Mouse (Mus musculus) left cerebral cortex, adult 9 months (tissue): ENCODE results near the gene Shkbp1.

Experiments
- DNase-seq, 2 experiments: peaks; one replicate each; pipeline ENCODE4 v3.0.0; 2022; ENCODE audit warnings: low spot score in 2 of 2

Gene Shkbp1

DNA sequence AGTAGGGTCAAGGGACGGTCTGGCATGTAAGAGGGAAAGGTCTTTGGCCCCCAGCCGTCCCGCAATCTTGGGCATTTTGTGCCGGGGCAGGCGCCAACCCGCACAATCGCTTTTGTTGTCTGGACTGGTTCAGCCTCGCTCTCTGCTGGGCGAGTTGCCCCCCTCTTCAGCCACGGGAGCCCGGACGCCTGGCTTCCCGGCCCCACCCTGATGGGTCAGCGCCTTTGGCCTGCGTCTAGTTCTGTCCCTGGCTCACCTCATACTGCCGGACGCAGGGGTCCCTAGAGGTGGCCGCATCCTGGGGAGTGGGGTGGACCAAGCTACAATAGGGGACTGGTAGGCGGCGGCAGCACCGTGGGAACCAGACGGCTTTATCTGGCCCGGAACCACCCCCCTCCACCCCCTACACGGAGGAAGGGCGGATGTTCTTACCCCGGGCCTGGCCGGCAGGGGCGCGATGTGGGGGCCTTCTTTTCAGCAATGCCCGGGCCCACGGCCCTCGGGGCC is 21.4 kb downstream of the Shkbp1 start:
- DNase-seq: no peak

DNA sequence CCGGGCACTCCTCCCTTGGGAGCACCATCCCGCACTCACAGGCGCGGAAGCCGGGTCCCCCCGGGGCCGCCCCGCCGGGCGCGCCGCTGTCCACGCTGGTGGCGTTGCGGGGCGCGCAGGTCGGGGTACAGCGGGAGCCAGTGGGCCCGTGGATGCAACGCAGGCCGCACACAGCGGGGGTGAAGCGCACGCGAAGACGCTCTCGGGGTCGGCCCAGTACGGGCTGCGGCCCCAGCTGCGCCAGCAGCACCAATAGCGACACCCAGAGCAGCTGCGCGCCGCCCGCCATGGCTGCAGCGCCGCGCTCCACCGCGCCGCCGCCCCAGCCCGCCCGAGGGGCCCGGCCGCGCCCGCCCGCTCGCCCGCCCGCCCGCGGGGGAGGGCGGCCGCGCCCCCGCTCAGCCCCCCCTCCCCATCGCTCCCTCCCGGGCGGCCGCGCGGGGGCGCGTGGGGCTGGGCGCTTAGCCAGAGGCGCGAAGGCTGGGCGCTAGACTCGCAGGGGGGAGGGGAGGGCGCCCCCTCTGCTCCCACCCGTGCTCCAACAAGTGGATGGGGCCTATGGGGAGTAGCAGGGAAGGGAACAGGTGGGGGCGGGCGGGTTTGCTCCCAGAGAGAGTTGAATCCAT is 22.4 kb downstream of the Shkbp1 start:
- no peak for DNase-seq

DNA sequence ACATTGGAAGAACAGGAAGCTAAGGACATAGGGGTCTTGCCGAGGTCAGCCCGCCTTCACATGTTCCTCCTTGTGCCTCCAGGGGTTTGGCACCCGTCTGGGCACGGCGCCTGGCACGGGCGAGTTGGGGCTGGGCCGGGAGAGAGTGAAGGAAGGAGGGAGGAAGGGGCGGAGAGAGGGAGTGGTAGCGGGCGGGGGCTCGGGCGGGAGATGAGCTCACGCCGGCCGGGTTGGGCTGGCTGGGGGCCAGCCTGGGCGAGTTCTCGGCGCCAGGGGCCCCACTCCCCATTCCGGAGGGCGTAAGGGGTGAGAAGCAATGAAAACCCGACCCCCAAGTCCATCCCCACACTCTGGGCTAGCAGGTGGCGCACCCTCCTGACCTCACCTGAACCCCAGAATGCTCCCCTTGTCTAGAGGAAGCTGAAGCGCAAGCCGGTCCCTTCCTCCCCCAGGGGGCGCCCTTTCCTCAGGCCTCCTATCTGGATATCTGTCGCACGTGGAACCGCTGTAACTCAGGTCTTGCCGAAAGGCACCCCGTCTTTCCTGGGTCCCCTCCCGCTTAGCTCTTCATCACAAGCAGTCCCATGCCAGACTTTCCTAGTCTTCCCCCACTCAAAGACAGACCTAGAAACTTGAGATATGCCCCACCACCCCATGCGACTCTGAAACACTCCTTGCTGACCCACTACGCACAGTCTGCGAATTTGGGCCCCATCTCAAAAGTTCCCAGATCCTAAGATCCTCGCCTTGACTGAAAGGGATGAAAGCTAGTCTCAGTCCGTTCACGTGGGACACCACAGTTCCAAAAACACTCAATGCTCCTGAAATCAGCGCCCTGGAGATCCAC is 23.2 kb downstream of the Shkbp1 start:
- peak in 1 of 2 experiments; percentile 79 for DNase-seq

DNA sequence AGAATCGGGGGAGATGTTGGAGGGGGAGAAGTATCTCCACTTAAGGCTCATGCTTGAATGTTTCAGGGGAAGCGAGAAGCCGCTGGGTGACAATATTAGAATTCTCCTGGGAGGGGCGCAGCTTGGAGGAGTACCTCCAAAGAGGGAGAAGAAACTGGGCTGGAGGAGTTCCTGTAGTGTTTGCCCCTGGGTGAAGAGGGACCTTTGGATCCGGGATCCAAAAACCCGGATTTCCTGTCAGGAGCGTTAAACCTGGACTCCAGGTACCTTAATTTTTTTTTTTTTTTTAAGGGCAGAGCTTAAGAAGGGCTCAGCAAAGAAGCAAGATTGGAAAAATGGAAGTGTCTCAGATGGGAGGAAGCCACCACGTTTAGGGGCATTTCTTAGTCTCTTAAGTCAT is 24.0 kb downstream of the Shkbp1 start:
- DNase-seq: no peak

DNA sequence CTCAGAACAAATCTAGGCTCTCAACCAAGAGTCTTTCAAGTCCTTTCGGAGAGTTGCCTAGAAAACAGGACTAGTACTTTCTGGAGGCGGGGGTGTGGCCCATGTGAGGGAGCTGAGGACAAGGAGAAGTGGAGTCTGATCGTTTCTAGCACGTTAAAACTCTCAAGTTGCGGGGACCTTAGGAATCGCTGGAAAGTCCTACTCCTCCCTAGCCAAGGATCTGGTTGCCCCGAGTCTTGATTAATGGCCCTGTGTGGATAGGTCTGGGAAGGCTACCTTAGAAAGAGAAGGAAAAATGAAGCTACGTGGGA is 24.3 kb downstream of the Shkbp1 start:
- DNase-seq: no peak

DNA sequence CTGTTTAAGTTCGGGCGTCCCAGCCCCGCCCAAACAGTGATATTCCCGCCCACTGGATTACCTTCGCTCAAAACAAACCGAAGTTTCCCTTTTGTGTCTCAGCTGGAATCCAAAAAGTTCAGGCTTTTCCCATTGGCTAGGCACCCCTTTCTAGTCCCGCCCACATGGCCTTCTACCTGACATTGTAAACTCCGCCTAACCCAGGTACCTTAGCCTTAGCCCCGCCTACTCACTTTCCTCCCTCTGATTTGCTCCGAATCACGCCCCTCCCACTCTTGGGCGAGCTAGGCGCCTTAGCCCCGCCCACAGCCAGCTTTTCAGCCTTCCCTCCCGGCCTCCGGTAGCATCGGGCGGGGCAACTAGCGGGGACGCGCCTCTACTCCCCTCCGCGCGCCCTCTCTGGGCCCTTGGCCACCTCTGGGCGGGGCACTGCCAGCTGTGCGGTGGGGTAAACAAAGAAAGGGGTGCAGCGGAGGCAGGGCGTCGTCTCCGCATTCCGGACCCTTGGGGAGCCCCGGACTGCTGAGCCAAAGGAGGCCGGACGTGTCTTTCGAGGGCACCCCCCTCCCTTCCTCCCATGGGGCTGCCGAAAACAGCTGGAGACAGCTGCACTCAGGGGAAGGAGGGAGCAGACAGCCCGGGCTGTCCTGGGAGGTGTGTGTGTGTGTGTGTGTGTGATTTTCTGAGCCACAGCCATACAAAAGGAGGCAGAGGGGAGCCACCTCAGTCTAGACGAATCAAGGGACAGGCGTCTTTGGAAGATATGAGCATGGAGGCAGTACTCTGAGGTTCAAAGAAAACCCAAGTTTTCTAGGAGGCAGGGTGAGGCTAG is 24.9 kb downstream of the Shkbp1 start:
- peak in 1 of 2 experiments; percentile 68 for DNase-seq

DNA sequence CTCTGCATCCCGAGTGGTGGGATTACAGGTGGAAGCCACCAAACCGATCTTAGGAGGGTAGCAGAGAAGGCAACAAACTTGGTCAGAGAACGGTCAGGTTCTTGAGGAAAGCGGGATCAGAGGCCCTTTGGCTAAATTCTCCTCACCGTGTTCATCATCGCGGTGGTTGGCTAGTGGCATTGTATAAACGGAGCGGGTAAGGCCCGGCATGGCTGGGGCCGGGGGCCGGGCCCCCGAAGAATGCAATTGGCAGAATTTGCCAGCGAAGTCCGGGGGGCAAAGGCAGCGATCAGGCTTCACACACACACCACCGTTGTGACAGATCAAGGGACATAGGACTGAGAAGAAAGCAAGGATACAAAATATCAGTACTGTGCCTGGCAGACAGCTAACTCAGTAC is 25.8 kb downstream of the Shkbp1 start:
- DNase-seq: no peak

DNA sequence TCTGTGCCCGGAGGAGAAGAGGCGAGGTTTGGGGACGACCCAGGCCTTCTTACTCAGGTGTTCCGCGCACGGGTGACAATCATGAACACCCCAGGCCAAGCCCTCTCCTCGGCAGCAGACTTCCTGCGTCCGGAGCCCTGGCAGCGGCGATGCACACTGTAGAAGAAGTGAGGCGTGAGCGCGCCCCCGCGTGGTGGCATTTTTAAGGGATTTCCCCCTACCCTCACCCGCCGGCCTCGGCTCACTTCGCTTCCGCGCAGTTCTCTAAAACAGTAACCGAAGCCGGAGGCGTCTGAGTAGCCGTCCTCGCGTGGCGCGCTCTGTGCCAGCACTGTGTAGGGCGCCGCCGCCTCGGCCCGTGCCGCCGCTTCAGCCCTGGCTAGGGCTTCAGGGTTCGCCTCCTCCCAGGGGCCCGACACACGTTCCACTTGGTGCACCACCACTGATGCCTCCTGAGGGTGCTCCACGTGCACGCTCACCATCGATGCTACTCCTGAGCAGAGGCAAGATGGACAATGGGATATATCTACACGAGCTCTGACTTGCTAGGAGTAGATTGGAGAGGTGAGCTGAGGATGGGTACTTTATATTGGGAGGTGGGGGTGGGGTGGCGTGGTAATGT is 26.4 kb downstream of the Shkbp1 start:
- peak in 1 of 2 experiments; percentile 83 for DNase-seq

DNA sequence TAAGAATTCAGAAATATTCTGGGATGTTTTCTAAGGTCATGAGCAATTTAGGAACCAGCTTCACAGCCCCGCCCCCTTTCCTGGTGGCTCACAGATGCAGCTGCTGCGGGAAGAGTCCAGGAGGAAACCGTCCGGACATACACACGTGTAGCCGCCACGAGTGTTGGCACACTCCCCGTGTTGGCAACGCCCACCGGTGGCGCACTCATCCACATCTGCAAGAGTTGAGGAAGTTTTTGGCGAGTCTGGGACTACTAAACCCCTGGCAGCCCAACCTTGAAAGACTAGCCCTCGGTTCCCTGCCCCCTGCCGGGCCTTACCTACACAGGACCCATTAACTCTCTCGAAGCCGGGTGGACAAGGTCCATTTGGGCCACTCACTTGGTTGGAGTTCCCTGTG is 27.2 kb downstream of the Shkbp1 start:
- DNase-seq: no peak

DNA sequence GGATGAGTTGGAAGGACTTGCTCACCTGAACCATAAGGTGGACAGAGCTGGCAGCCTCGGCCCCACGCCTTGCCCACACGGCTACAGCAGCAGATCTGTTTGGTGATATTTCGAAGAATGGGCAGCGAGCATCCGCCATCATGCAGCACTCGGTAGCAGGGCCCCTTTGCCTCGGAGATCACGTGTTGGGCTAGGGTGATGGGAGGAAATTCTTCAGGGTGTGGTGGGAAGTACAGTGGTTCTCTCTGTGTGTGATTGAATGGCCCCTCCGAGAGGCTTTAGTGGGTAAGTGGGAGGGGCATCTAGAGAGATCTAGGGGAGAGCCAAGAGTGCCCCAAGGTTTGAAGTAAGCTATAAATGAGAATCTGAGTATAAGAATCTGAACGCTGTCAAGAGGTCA is 27.7 kb downstream of the Shkbp1 start:
- DNase-seq: no peak

DNA sequence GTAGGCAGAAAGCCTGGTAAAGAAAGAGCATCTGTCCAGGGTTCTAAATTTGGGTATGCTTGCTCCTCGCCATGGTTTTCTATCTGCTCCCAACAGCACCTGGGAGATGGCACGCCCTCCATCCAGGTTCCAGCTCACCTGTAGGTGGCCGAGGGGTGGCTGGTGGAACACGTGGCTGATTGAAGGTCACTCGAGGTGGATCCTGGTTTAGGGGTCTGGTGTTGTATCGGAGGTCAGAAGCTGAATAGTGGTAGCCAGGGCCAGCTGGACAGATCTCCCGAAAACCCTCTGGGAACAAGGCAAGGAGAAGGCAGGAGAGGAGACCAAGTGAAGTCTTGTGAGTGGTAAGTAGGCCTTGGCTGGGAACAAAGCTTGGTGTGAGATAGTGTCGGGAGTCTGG is 28.3 kb downstream of the Shkbp1 start:
- DNase-seq: no peak

DNA sequence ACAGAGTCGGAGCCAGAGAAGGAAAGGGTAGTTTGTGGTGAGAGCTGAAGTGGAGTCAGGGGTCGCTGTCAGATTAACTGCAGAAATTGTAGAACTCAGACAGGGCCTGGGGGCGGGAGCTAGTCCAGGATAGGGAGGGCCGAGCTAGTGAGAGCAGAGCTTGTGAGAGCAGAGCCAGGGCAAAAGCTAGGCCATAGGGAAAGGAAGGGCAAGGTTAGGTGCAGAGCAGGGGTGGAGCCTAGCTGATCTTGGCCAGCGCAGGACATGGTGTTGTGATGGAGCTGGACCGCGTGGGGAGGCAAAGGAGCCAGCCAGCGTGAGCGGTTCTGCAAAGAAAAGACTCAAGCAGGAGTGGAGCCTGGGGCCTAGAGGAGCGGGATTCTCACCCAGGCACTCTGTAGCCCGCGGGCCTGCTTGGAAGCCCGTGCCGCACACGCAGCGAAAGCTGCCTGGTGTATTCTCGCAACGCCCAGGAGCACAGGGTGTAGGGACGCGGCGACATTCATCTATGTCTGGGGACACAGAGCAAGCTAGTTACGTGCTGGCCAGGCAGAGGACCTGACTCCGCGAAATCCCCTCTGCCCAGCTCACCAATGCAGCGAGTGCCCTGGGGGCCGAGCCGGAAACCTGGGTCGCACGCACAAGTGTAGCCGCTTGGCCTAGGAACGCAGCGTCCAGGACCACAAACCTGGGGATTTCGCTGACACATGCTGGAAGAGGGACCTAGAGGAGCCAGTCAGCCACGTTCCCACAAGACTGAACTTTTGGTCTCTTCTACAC is 29.5 kb downstream of the Shkbp1 start:
- no peak for DNase-seq

DNA sequence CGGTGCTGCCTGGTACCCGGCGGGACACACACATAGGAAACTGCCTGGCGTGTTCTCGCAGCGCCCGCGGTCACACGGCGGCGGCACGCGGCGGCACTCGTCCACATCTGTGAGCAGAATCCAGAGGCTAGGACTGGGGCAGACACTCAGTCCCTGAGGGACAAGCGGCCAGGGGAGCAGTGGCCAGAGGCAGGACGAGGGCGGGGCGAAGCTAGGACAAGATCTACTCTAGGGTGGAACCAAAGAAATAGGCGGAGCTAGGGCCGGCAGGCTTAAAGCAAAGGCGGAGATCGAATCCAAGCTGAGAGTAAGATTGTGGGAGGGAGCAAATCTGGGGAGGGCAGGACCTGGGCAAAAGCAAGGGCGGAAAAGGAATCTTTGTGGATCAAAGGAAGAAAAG is 30.1 kb downstream of the Shkbp1 start:
- DNase-seq: no peak

DNA sequence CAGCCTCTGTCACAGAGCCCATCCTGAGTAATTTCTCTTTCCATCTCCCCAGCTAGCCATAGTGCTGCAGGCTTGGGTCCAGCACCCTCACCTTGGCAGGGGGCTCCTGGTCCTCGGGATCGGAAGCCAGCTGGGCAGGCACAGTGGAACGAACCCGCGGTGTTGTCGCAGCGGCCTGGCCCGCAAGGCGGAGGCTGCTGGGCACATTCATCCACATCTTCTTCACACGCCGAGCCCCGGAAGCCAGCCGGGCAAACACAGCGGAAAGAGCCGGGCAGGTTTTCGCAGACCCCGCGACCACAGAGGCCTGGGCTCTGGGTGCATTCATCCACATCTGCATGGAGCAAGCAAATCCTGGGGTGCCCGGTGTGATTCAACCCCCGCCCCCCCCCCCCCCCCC is 30.9 kb downstream of the Shkbp1 start:
- DNase-seq: no peak

DNA sequence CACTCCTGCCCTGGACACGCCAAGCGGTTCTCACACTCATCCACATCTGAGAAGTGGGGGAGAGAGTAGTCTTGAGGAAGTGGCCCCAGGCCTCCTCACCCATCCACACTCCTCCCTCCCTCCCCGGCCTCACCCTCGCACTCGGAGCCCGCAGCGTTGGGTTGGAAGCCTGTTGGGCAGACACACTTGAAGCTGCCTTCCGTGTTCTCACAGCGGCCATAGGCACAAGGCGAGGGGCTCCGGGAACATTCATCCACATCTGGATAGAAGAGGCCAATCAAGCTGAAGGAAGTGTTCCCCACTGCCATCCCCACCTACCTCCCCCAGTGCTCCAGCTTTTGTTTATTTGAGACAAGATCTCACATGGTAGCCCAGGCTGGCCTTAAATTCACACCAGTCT is 31.7 kb downstream of the Shkbp1 start:
- no peak for DNase-seq

DNA sequence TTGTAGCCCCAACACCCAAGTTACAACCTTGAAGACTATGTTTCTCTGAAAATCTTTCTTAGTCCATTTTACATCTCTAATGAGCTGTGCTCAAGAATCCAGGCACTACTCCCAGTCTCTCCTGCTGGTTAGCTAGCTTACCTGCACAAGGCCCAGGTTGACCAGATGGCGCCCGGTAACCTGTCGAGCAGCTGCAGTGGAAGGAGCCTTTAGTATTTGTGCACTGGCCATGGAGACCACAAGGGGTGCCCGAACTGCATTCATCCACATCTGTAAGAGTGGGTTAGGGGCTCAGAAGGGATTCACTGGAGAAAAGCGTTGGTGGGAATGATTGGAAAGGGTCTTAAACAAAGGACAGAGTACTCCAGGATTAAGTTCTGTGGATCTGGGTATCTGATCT is 32.8 kb downstream of the Shkbp1 start:
- DNase-seq: no peak

DNA sequence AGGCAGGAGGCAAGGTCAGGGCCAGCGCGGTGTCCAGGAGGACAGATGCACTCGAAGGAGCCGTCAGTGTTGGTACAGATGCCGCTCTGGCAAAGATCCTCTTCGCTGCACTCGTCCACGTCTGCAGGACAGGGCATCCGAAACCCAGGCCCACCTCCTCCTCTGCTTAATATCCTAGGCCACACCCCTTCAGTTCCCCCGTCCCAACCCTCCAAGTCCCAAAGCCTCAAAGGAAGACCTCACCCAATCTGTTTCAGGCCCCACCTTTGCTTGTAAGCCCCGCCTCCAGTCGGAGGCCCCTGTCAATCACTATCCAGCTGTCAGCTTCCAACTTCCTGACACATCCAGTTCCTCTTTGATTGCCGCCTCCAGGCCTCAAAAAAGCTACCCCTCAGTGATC is 33.5 kb downstream of the Shkbp1 start:
- DNase-seq: no peak

DNA sequence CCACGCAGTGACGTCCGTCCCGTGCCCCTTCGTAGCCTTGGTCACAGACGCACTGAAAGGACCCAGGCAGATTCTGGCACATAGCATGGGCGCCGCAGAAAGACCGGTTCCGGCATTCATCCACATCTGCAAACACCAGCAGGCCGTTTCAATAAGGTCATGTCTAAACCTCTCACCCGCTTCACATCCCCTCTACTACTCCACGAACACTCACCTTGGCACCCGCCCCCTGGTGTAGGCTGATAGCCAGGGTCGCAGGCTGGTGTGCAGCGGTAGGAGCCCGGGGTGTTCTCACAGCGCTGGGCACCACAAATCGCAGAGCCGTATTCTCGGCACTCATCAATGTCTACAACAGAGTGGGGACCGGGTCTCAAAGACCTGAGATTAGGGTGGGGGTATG is 36.4 kb downstream of the Shkbp1 start:
- no peak for DNase-seq

DNA sequence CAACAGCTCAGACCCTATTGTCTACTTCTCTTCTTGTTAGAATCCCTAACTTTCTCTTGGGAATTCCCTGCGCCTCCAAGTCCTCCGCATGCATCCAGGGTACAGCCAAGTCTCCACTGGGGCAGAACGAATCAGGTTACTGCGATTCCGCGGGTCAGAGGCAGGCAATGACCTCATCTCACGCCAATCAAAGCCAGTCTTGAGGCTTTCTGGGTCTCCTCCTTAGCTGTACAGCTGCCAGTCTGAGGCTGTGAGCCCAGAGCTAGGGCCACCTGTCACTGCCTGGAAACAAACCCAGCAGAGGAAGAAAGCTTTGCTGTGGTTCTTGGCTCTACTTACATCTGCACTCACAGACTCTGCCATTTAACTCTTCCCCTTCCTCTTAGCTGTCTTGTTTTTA is 39.9 kb downstream of the Shkbp1 start:
- no peak for DNase-seq

DNA sequence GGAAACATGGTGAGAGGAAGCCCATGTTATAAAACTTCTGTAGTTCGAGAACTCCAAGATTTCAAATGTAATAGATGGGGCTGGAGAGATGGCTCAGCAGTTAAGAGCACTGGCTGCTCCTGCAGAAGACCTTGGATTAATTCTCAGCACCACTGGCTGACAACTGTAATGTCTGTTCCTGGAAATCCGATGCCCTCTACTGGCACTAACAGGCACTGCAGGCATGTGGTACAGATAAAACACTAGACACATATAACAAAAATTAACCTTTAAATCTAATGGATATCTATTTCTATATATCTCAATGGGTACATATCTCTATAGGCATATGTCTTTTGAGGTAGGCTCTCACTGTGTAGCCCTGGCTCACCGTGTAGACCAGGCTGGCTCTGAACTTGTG is 41.4 kb downstream of the Shkbp1 start:
- no peak for DNase-seq

DNA sequence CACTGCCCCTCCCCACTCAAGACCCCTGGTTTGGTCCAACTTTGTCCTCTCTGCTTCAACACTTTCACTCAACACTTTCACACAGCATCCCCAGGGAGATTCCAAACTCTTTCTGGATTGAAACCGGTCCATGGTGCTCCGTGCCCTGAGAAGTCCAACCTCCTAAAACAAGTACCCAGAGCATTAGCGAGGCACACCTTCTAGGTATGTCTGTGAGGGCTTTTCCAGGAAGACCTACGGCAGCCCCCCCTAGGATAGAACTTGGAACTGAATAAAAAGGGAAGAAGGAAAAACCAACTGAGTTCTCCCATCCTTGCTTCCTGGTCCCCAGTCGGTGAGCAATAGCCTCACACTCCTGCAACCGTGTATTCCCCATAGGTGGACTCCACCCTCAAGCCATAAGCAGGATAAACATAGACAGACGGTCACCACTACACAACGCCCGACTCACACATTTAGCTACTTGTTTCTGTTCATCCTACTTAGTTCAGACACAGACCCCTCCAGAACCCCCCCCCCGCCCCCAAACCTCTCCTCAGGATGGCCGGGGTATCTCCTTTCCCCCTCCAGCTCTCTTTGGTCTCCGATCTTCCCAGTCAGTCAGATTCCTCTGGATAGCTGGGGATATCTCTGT is 44.1 kb downstream of the Shkbp1 start:
- no peak for DNase-seq
